Mouse (Mus musculus): Measurements from ENCODE around the gene Rpl29. TPM values are rescaled to one million over a fixed set of nuclear protein-coding genes. Genes with fewer than 3 reads are reported as not detected.

Rpl29 gene
- polyA plus RNA-seq, 1 experiment from 2014 or later, result 847 TPM

- no peak overlapping the region for H3K4me2 ChIP-seq (replicated peaks; ENCODE audit: low read depth)
- TF ChIP-seq EP300 (optimal IDR thresholded peaks at IDR 0.05) (no peak), CTCF (IDR thresholded peaks at IDR 0.05; ENCODE audit: low read depth) (no peak)
- ATAC-seq (ENCODE audit: low FRiP score, low TSS enrichment) (no peak), DNase-seq (ENCODE audit: low spot score) (no peak)
- H3K4me3 ChIP-seq (ENCODE audit: low read depth, low read length), result no peak overlapping the region
- H3K27ac ChIP-seq (replicated peaks), result no peak overlapping the region
- no peaks in the 10 kb centered on the region for H3K9me3 ChIP-seq (ENCODE audit: control insufficient read depth, low read length)
- no peak overlapping the region for H3K9ac ChIP-seq (ENCODE audit: low read length)
- no peaks in the 10 kb centered on the region for H3K27me3 ChIP-seq (ENCODE audit: control insufficient read depth, insufficient read depth, low read length)
- H3K36me3 ChIP-seq (ENCODE audit: control insufficient read depth, insufficient read depth, low read length), result no peaks in the 10 kb centered on the region
- H3K4me1 ChIP-seq (replicated peaks; ENCODE audit: control insufficient read depth, insufficient read depth), result 0 out of 2 replicates have a peak, but pooled peaks cover 2% of the 10 kb centered on the region
- 78% methylated on average over 5 of the region's 5 CpGs for WGBS
Observed at GRCm38 (mm10) chr9:106413606-106414005, 15.6 kb upstream of the Rpl29 start.

- H3K36me3 ChIP-seq (ENCODE audit: control insufficient read depth, insufficient read depth, low read length), result no peaks in the 10 kb centered on the region
- H3K9me3 ChIP-seq (ENCODE audit: control insufficient read depth, low read length), result no peaks in the 10 kb centered on the region
- no peaks in the 10 kb centered on the region for H3K27me3 ChIP-seq (ENCODE audit: control insufficient read depth, insufficient read depth, low read length)
- H3K9ac ChIP-seq (ENCODE audit: low read length), result no peak overlapping the region
- TF ChIP-seq EP300 (optimal IDR thresholded peaks at IDR 0.05) (no peak), CTCF (IDR thresholded peaks at IDR 0.05; ENCODE audit: low read depth) (no peak)
- no peak overlapping the region for H3K27ac ChIP-seq (replicated peaks)
- WGBS, result 89% methylated on average over 6 of the region's 6 CpGs
- DNase-seq (ENCODE audit: low spot score) (no peak), ATAC-seq (ENCODE audit: low FRiP score, low TSS enrichment) (no peak)
- H3K4me3 ChIP-seq (ENCODE audit: low read depth, low read length), result no peak overlapping the region
- 0 out of 2 replicates have a peak, but pooled peaks cover 2% of the 10 kb centered on the region for H3K4me1 ChIP-seq (replicated peaks; ENCODE audit: control insufficient read depth, insufficient read depth)
- no peak overlapping the region for H3K4me2 ChIP-seq (replicated peaks; ENCODE audit: low read depth)
Observed at GRCm38 (mm10) chr9:106416826-106417225, 12.4 kb upstream of the Rpl29 start.

GRCm38 (mm10) chr9:106417841-106418625 is 11.2 kb upstream of the Rpl29 start:
- Histone ChIP-seq H3K36me3 (ENCODE audit: control insufficient read depth, insufficient read depth, low read length) (no peaks in the 10 kb centered on the region), H3K4me3 (ENCODE audit: low read depth, low read length) (peak overlapping the region; percentile 20), H3K27me3 (ENCODE audit: control insufficient read depth, insufficient read depth, low read length) (no peaks in the 10 kb centered on the region), H3K9ac (ENCODE audit: low read length) (peak overlapping the region; percentile 51), H3K27ac (replicated peaks) (no peak overlapping the region), H3K4me1 (replicated peaks; ENCODE audit: control insufficient read depth, insufficient read depth) (0 out of 2 replicates have a peak, but pooled peaks cover 2% of the 10 kb centered on the region), H3K9me3 (ENCODE audit: control insufficient read depth, low read length) (no peaks in the 10 kb centered on the region), H3K4me2 (replicated peaks; ENCODE audit: low read depth) (peak overlapping the region; percentile 59)
- TF ChIP-seq CTCF (IDR thresholded peaks at IDR 0.05; ENCODE audit: low read depth) (peak; percentile 63), EP300 (optimal IDR thresholded peaks at IDR 0.05) (no peak)
- WGBS, result 13% methylated on average over 29 of the region's 29 CpGs
- DNase-seq (ENCODE audit: low spot score) (peak; percentile 81), ATAC-seq (ENCODE audit: low FRiP score, low TSS enrichment) (peak; percentile 68)

- Histone ChIP-seq H3K36me3 (ENCODE audit: control insufficient read depth, insufficient read depth, low read length) (no peaks in the 10 kb centered on the region), H3K27me3 (ENCODE audit: control insufficient read depth, insufficient read depth, low read length) (no peaks in the 10 kb centered on the region), H3K9me3 (ENCODE audit: control insufficient read depth, low read length) (no peaks in the 10 kb centered on the region), H3K27ac (replicated peaks) (no peak overlapping the region), H3K9ac (ENCODE audit: low read length) (peak overlapping the region; percentile 27; the same call in 1 of the 2 replicates), H3K4me1 (replicated peaks; ENCODE audit: control insufficient read depth, insufficient read depth) (0 out of 2 replicates have a peak, but pooled peaks cover 2% of the 10 kb centered on the region), H3K4me3 (ENCODE audit: low read depth, low read length) (no peak overlapping the region), H3K4me2 (replicated peaks; ENCODE audit: low read depth) (no peak overlapping the region)
- no peak for TF ChIP-seq CTCF (IDR thresholded peaks at IDR 0.05; ENCODE audit: low read depth)
- ATAC-seq (ENCODE audit: low FRiP score, low TSS enrichment) (no peak), DNase-seq (ENCODE audit: low spot score) (no peak)
- WGBS, result 0% methylated on average over 2 of the region's 2 CpGs
Observed at GRCm38 (mm10) chr9:106420608-106421007, 8.6 kb upstream of the Rpl29 start.

GRCm38 (mm10) chr9:106421033-106421864 is 8.0 kb upstream of the Rpl29 start:
- Histone ChIP-seq H3K9ac (ENCODE audit: low read length) (no peak overlapping the region), H3K27me3 (ENCODE audit: control insufficient read depth, insufficient read depth, low read length) (no peaks in the 10 kb centered on the region), H3K36me3 (ENCODE audit: control insufficient read depth, insufficient read depth, low read length) (no peaks in the 10 kb centered on the region), H3K27ac (replicated peaks) (no peak overlapping the region), H3K4me2 (replicated peaks; ENCODE audit: low read depth) (peak overlapping the region; percentile 40), H3K4me3 (ENCODE audit: low read depth, low read length) (no peak overlapping the region), H3K4me1 (replicated peaks; ENCODE audit: control insufficient read depth, insufficient read depth) (0 out of 2 replicates have a peak, but pooled peaks cover 2% of the 10 kb centered on the region), H3K9me3 (ENCODE audit: control insufficient read depth, low read length) (no peaks in the 10 kb centered on the region)
- peak; percentile 27 for ATAC-seq (ENCODE audit: low FRiP score, low TSS enrichment)
- TF ChIP-seq CTCF (IDR thresholded peaks at IDR 0.05; ENCODE audit: low read depth) (no peak), EP300 (optimal IDR thresholded peaks at IDR 0.05) (no peak)
- 14% methylated on average over 18 of the region's 18 CpGs for WGBS
- DNase-seq (ENCODE audit: low spot score), result no peak
